Mouse (Mus musculus) midbrain, postnatal 0 days (tissue): ENCODE data around the gene Hist1h2ai. TPM values are rescaled to one million over a fixed set of nuclear protein-coding genes. Genes with fewer than 3 reads are reported as not detected.
A peak's percentile ranks its signal among the peaks of the same experiment; 100 is the strongest.
"Not testable (repeated sequence)": the region's sequence is repeated elsewhere in the genome, so short reads cannot be mapped to it uniquely, and the experiment has no call there.

Experiments
- ATAC-seq: fragments of 200-750 bp; cut with Nextera tagmentation; 2 replicates; pipeline ENCODE4 v1.8.0; 2017; ENCODE audit warnings: moderate number of reproducible peaks, mild to moderate bottlenecking, moderate TSS enrichment, moderate library complexity; ENCODE audit not compliant: low FRiP score
- DNase-seq: peaks from one replicate; pipeline ENCODE4 v3.0.0-alpha.2; 2015; ENCODE audit warnings: low spot score
- H3K27ac ChIP-seq: fragments of 300-500 bp; sonication (generic); 2 replicates; pipeline ENCODE4 v1.5.1; 2014; ENCODE audit warnings: low read depth, mild to moderate bottlenecking, low read length, mixed read lengths
- H3K27me3 ChIP-seq: fragments of 300-500 bp; sonication (generic); 2 replicates; pipeline ENCODE4 v1.6.1; 2014; ENCODE audit warnings: low read length, control low read depth, mixed read lengths; ENCODE audit not compliant: insufficient read depth
- H3K36me3 ChIP-seq: fragments of 300-500 bp; sonication (generic); 2 replicates; pipeline ENCODE4 v1.6.1; 2014; ENCODE audit warnings: low read length, control low read depth, mixed read lengths; ENCODE audit not compliant: insufficient read depth
- H3K4me1 ChIP-seq: fragments of 300-500 bp; sonication (generic); 2 replicates; pipeline ENCODE4 v1.6.1; 2014; ENCODE audit warnings: mild to moderate bottlenecking, control low read depth, antibody characterized with exemption, low read length, mixed read lengths; ENCODE audit not compliant: insufficient read depth
- H3K4me2 ChIP-seq: fragments of 300-500 bp; sonication (generic); 2 replicates; pipeline ENCODE4 v1.6.1; 2014; ENCODE audit warnings: low read depth, mild to moderate bottlenecking, low read length, mixed read lengths; ENCODE audit not compliant: poor library complexity, severe bottlenecking
- H3K4me3 ChIP-seq: fragments of 300-500 bp; sonication (generic); 2 replicates; pipeline ENCODE4 v1.5.1; 2014; ENCODE audit warnings: low read depth, mild to moderate bottlenecking, low read length, moderate library complexity
- H3K9ac ChIP-seq: fragments of 300-500 bp; sonication (generic); replicated peaks from 2 replicates; pipeline ENCODE4 v1.6.1; 2014; ENCODE audit warnings: mild to moderate bottlenecking, low read length, moderate library complexity, mixed read lengths; ENCODE audit not compliant: poor library complexity, severe bottlenecking
- H3K9me3 ChIP-seq: fragments of 300-500 bp; sonication (generic); 2 replicates; pipeline ENCODE4 v1.6.1; 2016; ENCODE audit warnings: low read length, control low read depth
- CTCF ChIP-seq: IDR thresholded peaks from 2 replicates; pipeline ENCODE4 v1.5.1; 2016; ENCODE audit warnings: antibody characterized with exemption, mild to moderate bottlenecking
- WGBS: fragments of 180-500 bp; shearing (Covaris S2); extraction: QIAGEN DNeasy Blood & Tissue Kit; methylation state at CpG from one replicate; pipeline ENCODE4 v1.1.7; 2014; 5-methylcytosine and 5-hydroxymethylcytosine counted together
- microRNA-seq: library from miRNA; unstranded; fragments of <30 nt; microRNA quantifications from one replicate; pipeline ENCODE4, GENCODE M21; 2016; ENCODE audit warnings: borderline number of aligned reads
- polyA plus RNA-seq: library from polyadenylated mRNA; unstranded; fragments of >200 nt; fragmentation: Nextera tagmentation; extraction: Ambion mirVana; gene quantifications from 2 replicates; pipeline ENCODE4 v1.2.1, GENCODE M21; 2015
- total RNA-seq: library from RNA; depleted of rRNA; stranded (reverse); fragments of >200 nt; gene quantifications from 2 replicates; pipeline ENCODE4 v1.2.3, GENCODE M21; 2014; rRNA removed

The Hist1h2ai gene
- total and polyA plus RNA-seq, 2 experiments from 2014 or later = 3.2 to 398 TPM

- Histone ChIP-seq H3K4me3 (peak overlapping the region; percentile 39), H3K27ac (peak overlapping the region; percentile 84), H3K36me3 (no peaks in the 10 kb centered on the region), H3K9me3 (no peaks in the 10 kb centered on the region), H3K9ac (0 out of 2 replicates have a peak overlapping the region, but pooled peaks have one; percentile 24), H3K4me2 (peak overlapping the region; percentile 61), H3K4me1 (no peaks in the 10 kb centered on the region), H3K27me3 (no peaks in the 10 kb centered on the region)
- no peak for DNase-seq
- ATAC-seq = no peak
- under 1% methylated on average over 10 of the region's 10 CpGs for WGBS
- no peak for TF ChIP-seq CTCF
Observed at GRCm38 (mm10) chr13:21753051-21753523, 36.9 kb downstream of the Hist1h2ai start.

GRCm38 (mm10) chr13:21753524-21754285, 37.5 kb downstream of the Hist1h2ai start, which contains the start of the genes Hist1h2ak and Hist1h2bn:
TSS of gene Hist1h2ak (minus strand) at chr13:21753827.
TSS of gene Hist1h2bn (plus strand) at chr13:21754123.
- H3K9me3 ChIP-seq, H3K27me3 ChIP-seq, H3K36me3 ChIP-seq, H3K4me1 ChIP-seq: not testable (repeated sequence)
- peak within 1 kb of the TSS; percentile 61 for H3K4me2 ChIP-seq
- H3K27ac ChIP-seq = peak within 1 kb of the TSS; percentile 84
- peak within 1 kb of the TSS; percentile 39 for H3K4me3 ChIP-seq
- ATAC-seq = peak; percentile 97
- DNase-seq = peak; percentile 97
- under 1% methylated on average over 30 of the region's 50 CpGs for WGBS
- 0 out of 2 replicates have a peak within 1 kb of the TSS, but pooled peaks have one; percentile 24 for H3K9ac ChIP-seq
- peak; percentile 41 for TF ChIP-seq CTCF

- ATAC-seq, H3K9ac ChIP-seq, H3K36me3 ChIP-seq, H3K27me3 ChIP-seq, H3K4me1 ChIP-seq, H3K9me3 ChIP-seq: not testable (repeated sequence)
- whole genome bisulfite sequencing = under 1% methylated on average over 23 of the region's 26 CpGs
- peak overlapping the region; percentile 84; the same call in 1 of the 2 replicates for H3K27ac ChIP-seq
- peak; percentile 67 for DNase-seq
- H3K4me3 ChIP-seq = peak overlapping the region; percentile 39
- peak overlapping the region; percentile 61 for H3K4me2 ChIP-seq
Observed at GRCm38 (mm10) chr13:21754294-21755001, 38.2 kb downstream of the Hist1h2ai start.

- Histone ChIP-seq H3K27me3 (no peaks in the 10 kb centered on the region), H3K27ac (no peak overlapping the region), H3K9me3 (no peaks in the 10 kb centered on the region), H3K9ac (no peak overlapping the region), H3K4me3 (no peak overlapping the region), H3K36me3 (no peaks in the 10 kb centered on the region), H3K4me1 (no peaks in the 10 kb centered on the region), H3K4me2 (no peak overlapping the region)
- DNase-seq (no peak), ATAC-seq (no peak)
- no peak for TF ChIP-seq CTCF
- 77% methylated on average over 1 of the region's 1 CpGs for WGBS
Observed at GRCm38 (mm10) chr13:21755707-21756106, 39.5 kb downstream of the Hist1h2ai start.

Small RNAs within 50 kb of the gene (microRNA-seq; reads per million reads assigned to microRNA genes)
- gene Gm44357 (not detected), gene Gm44367 (not detected), gene Gm44454 (not detected)

Other genes with a start within 250 kb of the Hist1h2ai start
Only the 30 nearest of the 32 such genes appear.
- not detected in 2 replicates for gene Gm10065, start 237.0 kb upstream of the Hist1h2ai start, total RNA-seq
- gene Gm10065, start 237.0 kb upstream of the Hist1h2ai start, polyA plus RNA-seq = not detected in 2 replicates
- gene AK157302, start 221.2 kb upstream of the Hist1h2ai start, total RNA-seq = 0.22 and 0.28 TPM in 2 replicates
- gene AK157302, start 221.2 kb upstream of the Hist1h2ai start, polyA plus RNA-seq = 0.49 and 0.74 TPM in 2 replicates
- 6.7 and 16.8 TPM in 2 replicates for gene Gm11273, start 215.0 kb upstream of the Hist1h2ai start, total RNA-seq
- gene Gm11273, start 215.0 kb upstream of the Hist1h2ai start, polyA plus RNA-seq = 6.4 and 10.6 TPM in 2 replicates
- 6.9 and 10.6 TPM in 2 replicates for gene Zkscan8, start 185.3 kb upstream of the Hist1h2ai start, total RNA-seq
- gene Zkscan8, start 185.3 kb upstream of the Hist1h2ai start, polyA plus RNA-seq = 1.4 and 1.9 TPM in 2 replicates
- not detected in 2 replicates for gene Olfr1366, start 173.6 kb upstream of the Hist1h2ai start, total RNA-seq
- gene Olfr1366, start 173.6 kb upstream of the Hist1h2ai start, polyA plus RNA-seq = 0.05 and 0.12 TPM in 2 replicates
- not detected in 2 replicates for gene Olfr1535, start 156.5 kb upstream of the Hist1h2ai start, total RNA-seq
- gene Olfr1535, start 156.5 kb upstream of the Hist1h2ai start, polyA plus RNA-seq = 0.07 and 0.10 TPM in 2 replicates
- not detected in 2 replicates for gene Olfr1364, start 134.7 kb upstream of the Hist1h2ai start, total RNA-seq
- gene Olfr1364, start 134.7 kb upstream of the Hist1h2ai start, polyA plus RNA-seq = not detected in 2 replicates
- gene Olfr1362, start 102.4 kb upstream of the Hist1h2ai start, total RNA-seq = not detected in 2 replicates
- not detected in 2 replicates for gene Olfr1362, start 102.4 kb upstream of the Hist1h2ai start, polyA plus RNA-seq
- not detected in 2 replicates for gene Olfr11, start 73.9 kb upstream of the Hist1h2ai start, total RNA-seq
- not detected in 2 replicates for gene Olfr11, start 73.9 kb upstream of the Hist1h2ai start, polyA plus RNA-seq
- not detected in 2 replicates for gene Olfr1361, start 53.0 kb upstream of the Hist1h2ai start, total RNA-seq
- gene Olfr1361, start 53.0 kb upstream of the Hist1h2ai start, polyA plus RNA-seq = not detected in 2 replicates
- not detected in 2 replicates for gene Olfr1360, start 39.0 kb upstream of the Hist1h2ai start, total RNA-seq
- gene Olfr1360, start 39.0 kb upstream of the Hist1h2ai start, polyA plus RNA-seq = not detected in 2 replicates
- gene Olfr1359, start 18.3 kb upstream of the Hist1h2ai start, total RNA-seq = not detected in 2 replicates
- gene Olfr1359, start 18.3 kb upstream of the Hist1h2ai start, polyA plus RNA-seq = not detected in 2 replicates
- gene Hist1h2bl, start 279 bp upstream of the Hist1h2ai start, total RNA-seq = 87.0 and 175 TPM in 2 replicates
- gene Hist1h2bl, start 279 bp upstream of the Hist1h2ai start, polyA plus RNA-seq = not detected in 2 replicates
- 258 and 532 TPM in 2 replicates for gene Hist1h3h, start 1.2 kb downstream of the Hist1h2ai start, total RNA-seq
- 2.0 TPM in 1 of 2 replicates, not detected in the other for gene Hist1h3h, start 1.2 kb downstream of the Hist1h2ai start, polyA plus RNA-seq
- 201 and 468 TPM in 2 replicates for gene Hist1h2bm, start 5.6 kb downstream of the Hist1h2ai start, total RNA-seq
- 0.39 and 0.51 TPM in 2 replicates for gene Hist1h2bm, start 5.6 kb downstream of the Hist1h2ai start, polyA plus RNA-seq
- 304 and 479 TPM in 2 replicates for gene Hist1h4j, start 18.6 kb downstream of the Hist1h2ai start, total RNA-seq
- 0.32 TPM in 1 of 2 replicates, not detected in the other for gene Hist1h4j, start 18.6 kb downstream of the Hist1h2ai start, polyA plus RNA-seq
- gene Hist1h4k, start 34.1 kb downstream of the Hist1h2ai start, total RNA-seq = 386 and 434 TPM in 2 replicates
- gene Hist1h4k, start 34.1 kb downstream of the Hist1h2ai start, polyA plus RNA-seq = 0.80 and 2.1 TPM in 2 replicates
- 254 and 276 TPM in 2 replicates for gene Hist1h2ak, start 37.4 kb downstream of the Hist1h2ai start, total RNA-seq
- gene Hist1h2ak, start 37.4 kb downstream of the Hist1h2ai start, polyA plus RNA-seq = 2.4 and 4.6 TPM in 2 replicates
- gene Hist1h2bn, start 37.7 kb downstream of the Hist1h2ai start, total RNA-seq = 212 and 326 TPM in 2 replicates
- not detected in 2 replicates for gene Hist1h2bn, start 37.7 kb downstream of the Hist1h2ai start, polyA plus RNA-seq
- gene Hist1h1b, start 64.2 kb downstream of the Hist1h2ai start, total RNA-seq = 54.7 and 116 TPM in 2 replicates
- gene Hist1h1b, start 64.2 kb downstream of the Hist1h2ai start, polyA plus RNA-seq = 2.0 TPM in 2 replicates
- gene Hist1h3i, start 66.9 kb downstream of the Hist1h2ai start, total RNA-seq = 282 and 525 TPM in 2 replicates
- gene Hist1h3i, start 66.9 kb downstream of the Hist1h2ai start, polyA plus RNA-seq = 8.2 and 10.0 TPM in 2 replicates
- gene Hist1h2an, start 70.8 kb downstream of the Hist1h2ai start, total RNA-seq = 145 and 318 TPM in 2 replicates
- not detected in 2 replicates for gene Hist1h2an, start 70.8 kb downstream of the Hist1h2ai start, polyA plus RNA-seq
- 41.9 and 77.2 TPM in 2 replicates for gene Hist1h2bp, start 71.0 kb downstream of the Hist1h2ai start, total RNA-seq
- gene Hist1h2bp, start 71.0 kb downstream of the Hist1h2ai start, polyA plus RNA-seq = 0.48 and 0.76 TPM in 2 replicates
- 213 and 311 TPM in 2 replicates for gene Hist1h2bq, start 93.8 kb downstream of the Hist1h2ai start, total RNA-seq
- gene Hist1h2bq, start 93.8 kb downstream of the Hist1h2ai start, polyA plus RNA-seq = 2.7 and 3.8 TPM in 2 replicates
- gene Hist1h2ao, start 94.0 kb downstream of the Hist1h2ai start, total RNA-seq = not detected in 2 replicates
- not detected in 2 replicates for gene Hist1h2ao, start 94.0 kb downstream of the Hist1h2ai start, polyA plus RNA-seq
- 2.3 TPM in 1 of 2 replicates, not detected in the other for gene Hist1h4m, start 95.3 kb downstream of the Hist1h2ai start, total RNA-seq
- 1.8 TPM in 1 of 2 replicates, not detected in the other for gene Hist1h4m, start 95.3 kb downstream of the Hist1h2ai start, polyA plus RNA-seq
- gene Hist1h4n, start 115.8 kb downstream of the Hist1h2ai start, total RNA-seq = 1,387 and 1,972 TPM in 2 replicates
- gene Hist1h4n, start 115.8 kb downstream of the Hist1h2ai start, polyA plus RNA-seq = 1.7 and 2.3 TPM in 2 replicates
- 409 and 620 TPM in 2 replicates for gene Hist1h2ap, start 117.1 kb downstream of the Hist1h2ai start, total RNA-seq
- gene Hist1h2ap, start 117.1 kb downstream of the Hist1h2ai start, polyA plus RNA-seq = 282 and 299 TPM in 2 replicates
- gene Hist1h2br, start 117.3 kb downstream of the Hist1h2ai start, total RNA-seq = 112 and 283 TPM in 2 replicates
- 3.0 and 4.0 TPM in 2 replicates for gene Hist1h2br, start 117.3 kb downstream of the Hist1h2ai start, polyA plus RNA-seq
- 8.1 and 9.8 TPM in 2 replicates for gene Zfp184, start 228.7 kb downstream of the Hist1h2ai start, total RNA-seq
- 7.5 and 8.4 TPM in 2 replicates for gene Zfp184, start 228.7 kb downstream of the Hist1h2ai start, polyA plus RNA-seq